Mouse (Mus musculus): ENCODE measurements around the gene Sec31a. TPM values are rescaled to one million over a fixed set of nuclear protein-coding genes. Genes with fewer than 3 reads are reported as not detected.

Gene Sec31a
- polyA plus RNA-seq, 1 experiment from 2014 or later, result 90.3 TPM

- no peak for ATAC-seq
- Histone ChIP-seq H3K4me3 (replicated peaks) (no peak overlapping the region), H3K27ac (no peak overlapping the region), H3K36me3 (peaks cover 92% of the 10 kb centered on the region), H3K27me3 (no peaks in the 10 kb centered on the region), H3K9me3 (no peaks in the 10 kb centered on the region), H3K9ac (replicated peaks) (no peak overlapping the region), H3K4me2 (replicated peaks) (no peak overlapping the region), H3K4me1 (replicated peaks) (no peaks in the 10 kb centered on the region)
- 91% methylated on average over 3 of the region's 3 CpGs for WGBS
Measured at GRCm38 (mm10) chr5:100393681-100394080, 22.4 kb downstream of the Sec31a start.

- H3K9ac ChIP-seq (replicated peaks), result no peak overlapping the region
- no peak for ATAC-seq
- H3K4me2 ChIP-seq (replicated peaks), result no peak overlapping the region
- no peaks in the 10 kb centered on the region for H3K9me3 ChIP-seq
- H3K4me3 ChIP-seq (replicated peaks), result no peak overlapping the region
- H3K27ac ChIP-seq, result no peak overlapping the region
- peaks cover 87% of the 10 kb centered on the region for H3K36me3 ChIP-seq
- WGBS, result 93% methylated on average over 20 of the region's 20 CpGs
- no peaks in the 10 kb centered on the region for H3K27me3 ChIP-seq
- H3K4me1 ChIP-seq (replicated peaks), result no peaks in the 10 kb centered on the region
Measured at GRCm38 (mm10) chr5:100392436-100392955, 23.5 kb downstream of the Sec31a start.

GRCm38 (mm10) chr5:100383782-100384510, 32.1 kb downstream of the Sec31a start:
- peaks cover 85% of the 10 kb centered on the region for H3K36me3 ChIP-seq

GRCm38 (mm10) chr5:100381094-100381493, 34.9 kb downstream of the Sec31a start:
- no peaks in the 10 kb centered on the region for H3K4me1 ChIP-seq (replicated peaks)
- H3K27ac ChIP-seq, result no peak overlapping the region
- H3K9me3 ChIP-seq, result no peaks in the 10 kb centered on the region
- no peaks in the 10 kb centered on the region for H3K27me3 ChIP-seq
- H3K36me3 ChIP-seq, result peaks cover 96% of the 10 kb centered on the region
- no peak for ATAC-seq
- no peak overlapping the region for H3K4me2 ChIP-seq (replicated peaks)
- H3K9ac ChIP-seq (replicated peaks), result no peak overlapping the region
- H3K4me3 ChIP-seq (replicated peaks), result no peak overlapping the region
- 94% methylated on average over 7 of the region's 7 CpGs for WGBS

More at GRCm38 (mm10) chr5:100383782-100384510, 32.1 kb downstream of the Sec31a start:
- no peak overlapping the region for H3K4me2 ChIP-seq (replicated peaks)
- no peak for ATAC-seq
- H3K4me3 ChIP-seq (replicated peaks), result no peak overlapping the region
- H3K27me3 ChIP-seq, result no peaks in the 10 kb centered on the region
- H3K9ac ChIP-seq (replicated peaks), result no peak overlapping the region
- 96% methylated on average over 18 of the region's 18 CpGs for WGBS
- H3K27ac ChIP-seq, result no peak overlapping the region
- H3K4me1 ChIP-seq (replicated peaks), result no peaks in the 10 kb centered on the region
- no peaks in the 10 kb centered on the region for H3K9me3 ChIP-seq

GRCm38 (mm10) chr5:100380277-100380676, 35.8 kb downstream of the Sec31a start:
- no peaks in the 10 kb centered on the region for H3K9me3 ChIP-seq
- H3K4me2 ChIP-seq (replicated peaks), result no peak overlapping the region
- no peaks in the 10 kb centered on the region for H3K4me1 ChIP-seq (replicated peaks)
- peaks cover 94% of the 10 kb centered on the region for H3K36me3 ChIP-seq
- no peak overlapping the region for H3K9ac ChIP-seq (replicated peaks)
- ATAC-seq, result no peak
- no peaks in the 10 kb centered on the region for H3K27me3 ChIP-seq
- WGBS, result 95% methylated on average over 5 of the region's 5 CpGs
- H3K4me3 ChIP-seq (replicated peaks), result no peak overlapping the region
- H3K27ac ChIP-seq, result no peak overlapping the region

- Histone ChIP-seq H3K27ac (no peak overlapping the region), H3K4me3 (replicated peaks) (no peak overlapping the region), H3K4me1 (replicated peaks) (no peaks in the 10 kb centered on the region), H3K9ac (replicated peaks) (no peak overlapping the region), H3K9me3 (no peaks in the 10 kb centered on the region), H3K27me3 (no peaks in the 10 kb centered on the region), H3K36me3 (peaks cover 94% of the 10 kb centered on the region), H3K4me2 (replicated peaks) (no peak overlapping the region)
- WGBS, result 93% methylated on average over 2 of the region's 2 CpGs
- ATAC-seq, result no peak
Measured at GRCm38 (mm10) chr5:100378981-100379380, 37.1 kb downstream of the Sec31a start.

- Histone ChIP-seq H3K9ac (replicated peaks) (no peak overlapping the region), H3K4me2 (replicated peaks) (no peak overlapping the region), H3K36me3 (peaks cover 93% of the 10 kb centered on the region), H3K27ac (no peak overlapping the region), H3K4me1 (replicated peaks) (no peaks in the 10 kb centered on the region), H3K4me3 (replicated peaks) (no peak overlapping the region), H3K9me3 (no peaks in the 10 kb centered on the region), H3K27me3 (no peaks in the 10 kb centered on the region)
- ATAC-seq, result no peak
- 92% methylated on average over 5 of the region's 5 CpGs for WGBS
Measured at GRCm38 (mm10) chr5:100378211-100378610, 37.8 kb downstream of the Sec31a start.

GRCm38 (mm10) chr5:100377376-100377775, 38.7 kb downstream of the Sec31a start:
- Histone ChIP-seq H3K27ac (no peak overlapping the region), H3K4me2 (replicated peaks) (no peak overlapping the region), H3K4me1 (replicated peaks) (no peaks in the 10 kb centered on the region), H3K36me3 (peaks cover 91% of the 10 kb centered on the region), H3K9ac (replicated peaks) (no peak overlapping the region), H3K4me3 (replicated peaks) (no peak overlapping the region), H3K27me3 (no peaks in the 10 kb centered on the region), H3K9me3 (no peaks in the 10 kb centered on the region)
- WGBS, result 68% methylated on average over 2 of the region's 2 CpGs
- no peak for ATAC-seq

- no peaks in the 10 kb centered on the region for H3K27me3 ChIP-seq
- H3K27ac ChIP-seq, result no peak overlapping the region
- no peak overlapping the region for H3K4me2 ChIP-seq (replicated peaks)
- H3K4me1 ChIP-seq (replicated peaks), result no peaks in the 10 kb centered on the region
- no peaks in the 10 kb centered on the region for H3K9me3 ChIP-seq
- WGBS, result 93% methylated on average over 2 of the region's 2 CpGs
- no peak for ATAC-seq
- no peak overlapping the region for H3K9ac ChIP-seq (replicated peaks)
- no peak overlapping the region for H3K4me3 ChIP-seq (replicated peaks)
- H3K36me3 ChIP-seq, result peaks cover 86% of the 10 kb centered on the region
Measured at GRCm38 (mm10) chr5:100374703-100375102, 41.3 kb downstream of the Sec31a start.

- ATAC-seq, result peak; percentile 50; the same call in 1 of the 2 replicates
Measured at GRCm38 (mm10) chr5:100373952-100374351, 42.1 kb downstream of the Sec31a start.

GRCm38 (mm10) chr5:100370919-100371318, 45.1 kb downstream of the Sec31a start:
- Histone ChIP-seq H3K36me3 (peaks cover 71% of the 10 kb centered on the region), H3K4me2 (replicated peaks) (no peak overlapping the region), H3K4me3 (replicated peaks) (no peak overlapping the region), H3K4me1 (replicated peaks) (no peaks in the 10 kb centered on the region), H3K9ac (replicated peaks) (no peak overlapping the region), H3K9me3 (no peaks in the 10 kb centered on the region), H3K27me3 (no peaks in the 10 kb centered on the region), H3K27ac (no peak overlapping the region)
- ATAC-seq, result no peak
- 56% methylated on average over 1 of the region's 1 CpGs for WGBS

More at GRCm38 (mm10) chr5:100373952-100374351, 42.1 kb downstream of the Sec31a start:
- Histone ChIP-seq H3K27ac (no peak overlapping the region), H3K4me3 (replicated peaks) (no peak overlapping the region), H3K4me2 (replicated peaks) (no peak overlapping the region), H3K36me3 (peaks cover 82% of the 10 kb centered on the region), H3K9ac (replicated peaks) (no peak overlapping the region), H3K4me1 (replicated peaks) (no peaks in the 10 kb centered on the region), H3K9me3 (no peaks in the 10 kb centered on the region), H3K27me3 (no peaks in the 10 kb centered on the region)
- 62% methylated on average over 5 of the region's 5 CpGs for WGBS

- no peak for ATAC-seq
- Histone ChIP-seq H3K27ac (no peak overlapping the region), H3K27me3 (no peaks in the 10 kb centered on the region), H3K9ac (replicated peaks) (no peak overlapping the region), H3K4me2 (replicated peaks) (no peak overlapping the region), H3K4me3 (replicated peaks) (no peak overlapping the region), H3K9me3 (no peaks in the 10 kb centered on the region), H3K36me3 (peaks cover 72% of the 10 kb centered on the region), H3K4me1 (replicated peaks) (no peaks in the 10 kb centered on the region)
- 94% methylated on average over 11 of the region's 11 CpGs for WGBS
Measured at GRCm38 (mm10) chr5:100369825-100370459, 46.1 kb downstream of the Sec31a start.
